Mouse (Mus musculus) telencephalon, adult 2 months (tissue): ENCODE data around the gene Nol9.
"Not testable (repeated sequence)": the region's sequence is repeated elsewhere in the genome, so short reads cannot be mapped to it uniquely, and the experiment has no call there.

Source experiments
- DNase-seq: peaks from one replicate; pipeline ENCODE4 v3.0.0-alpha.2; 2011; ENCODE audit warnings: low read depth, low spot score

The Nol9 gene

DNA sequence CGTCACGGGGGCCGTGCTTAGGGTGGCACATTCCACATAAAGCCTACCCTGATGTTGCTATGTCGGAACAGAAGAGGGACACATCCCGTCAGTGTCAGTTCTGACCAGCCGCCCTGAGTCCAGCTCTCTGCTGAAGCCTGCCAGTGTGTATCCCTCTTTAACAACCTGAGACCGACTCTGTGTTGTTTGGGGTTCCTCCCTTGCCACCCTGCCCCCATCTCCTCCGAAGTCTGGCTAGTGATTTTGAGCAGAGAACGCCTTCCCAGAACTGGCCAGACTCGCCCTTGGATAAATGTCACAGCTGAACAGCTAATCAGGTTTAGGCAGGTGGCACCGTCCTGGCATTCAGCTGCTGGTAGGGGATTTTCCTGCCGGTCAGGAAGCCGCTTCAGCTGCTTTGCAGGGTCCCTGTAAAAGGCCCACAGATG, 28.4 kb upstream of the Nol9 start:
- no peak for DNase-seq

DNA sequence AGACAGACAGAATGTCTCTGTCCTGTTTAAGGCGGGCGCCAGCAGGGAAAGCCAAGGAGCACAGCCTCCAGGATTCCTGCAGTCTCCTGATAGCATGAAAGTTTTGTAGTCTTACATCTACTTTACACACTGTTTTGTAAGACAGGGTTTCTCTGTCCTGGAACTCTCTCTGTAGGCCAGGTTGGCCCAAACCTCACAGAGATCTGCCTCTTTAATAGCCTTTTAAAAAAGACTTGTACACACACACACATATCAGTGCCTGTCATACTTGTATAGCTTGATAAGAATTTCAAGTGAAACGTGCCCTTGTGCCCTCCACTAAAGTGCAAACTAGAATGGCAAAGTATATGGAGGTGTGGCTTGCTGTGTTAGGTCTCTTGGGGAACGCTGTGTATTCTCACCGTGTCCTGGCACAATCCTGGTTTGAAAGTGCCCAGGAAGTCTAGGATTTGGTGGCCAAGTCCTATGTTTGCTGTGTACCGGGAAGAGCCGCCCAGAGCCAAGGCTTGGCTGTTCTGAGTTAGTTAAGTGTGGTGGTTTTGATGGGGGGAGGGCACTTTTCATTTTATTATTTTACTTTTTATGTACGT, 27.9 kb upstream of the Nol9 start:
- no peak for DNase-seq

DNA sequence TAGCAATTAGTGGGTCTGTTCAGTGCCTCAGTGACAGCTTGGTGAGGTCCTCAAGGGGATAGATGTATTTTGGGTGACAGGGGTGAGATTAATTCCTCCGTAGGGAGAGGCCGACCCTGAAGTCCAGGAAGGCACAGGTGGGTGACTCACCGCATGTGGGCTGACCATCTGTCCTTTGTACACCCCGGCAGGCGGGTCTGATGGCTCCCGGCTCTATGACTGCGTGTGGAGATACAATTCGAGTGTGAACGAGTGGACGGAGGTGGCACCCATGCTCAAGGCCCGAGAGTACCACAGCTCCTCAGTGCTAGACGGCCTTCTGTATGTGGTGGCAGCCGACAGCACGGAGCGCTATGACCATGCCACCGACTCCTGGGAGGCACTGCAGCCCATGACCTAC, 27.0 kb upstream of the Nol9 start:
- DNase-seq: no peak

DNA sequence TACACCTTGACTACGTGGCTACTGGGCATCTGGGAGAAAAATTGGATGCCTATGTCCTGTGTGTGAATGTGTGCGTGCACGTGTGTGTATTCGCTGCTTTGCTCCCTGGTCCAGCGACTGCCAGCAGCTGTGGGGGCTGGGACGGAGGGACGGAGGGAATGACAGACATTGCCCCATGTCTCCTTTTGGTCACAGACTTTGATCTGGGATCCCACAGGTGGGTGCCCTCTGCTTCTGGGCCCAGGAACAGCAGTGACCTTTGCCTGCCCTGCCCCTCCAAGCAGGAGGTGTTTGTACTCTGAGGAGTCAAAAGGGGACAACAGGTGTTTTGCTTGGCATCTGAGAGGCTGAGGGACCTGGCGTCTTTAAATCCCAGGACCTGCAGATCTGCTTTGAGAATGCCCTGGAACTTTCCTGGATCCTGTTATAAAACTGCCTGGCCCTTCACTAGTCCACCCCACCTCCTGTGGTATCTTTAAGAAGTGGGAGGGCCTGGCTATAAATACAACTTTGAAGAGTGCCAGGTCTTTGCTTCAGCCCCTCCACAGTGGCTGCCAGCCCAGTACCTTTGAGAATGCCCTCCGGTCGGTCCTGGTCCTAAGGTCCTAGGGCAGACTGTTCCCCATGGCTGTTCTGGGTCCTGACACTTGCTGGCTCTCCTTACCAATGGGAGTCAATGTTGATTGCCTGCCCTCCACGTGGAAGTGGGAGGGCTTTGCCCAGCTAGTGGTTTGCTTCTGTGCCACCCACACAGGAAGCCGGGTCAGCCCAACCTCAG, 25.9 kb upstream of the Nol9 start:
- no peak for DNase-seq

DNA sequence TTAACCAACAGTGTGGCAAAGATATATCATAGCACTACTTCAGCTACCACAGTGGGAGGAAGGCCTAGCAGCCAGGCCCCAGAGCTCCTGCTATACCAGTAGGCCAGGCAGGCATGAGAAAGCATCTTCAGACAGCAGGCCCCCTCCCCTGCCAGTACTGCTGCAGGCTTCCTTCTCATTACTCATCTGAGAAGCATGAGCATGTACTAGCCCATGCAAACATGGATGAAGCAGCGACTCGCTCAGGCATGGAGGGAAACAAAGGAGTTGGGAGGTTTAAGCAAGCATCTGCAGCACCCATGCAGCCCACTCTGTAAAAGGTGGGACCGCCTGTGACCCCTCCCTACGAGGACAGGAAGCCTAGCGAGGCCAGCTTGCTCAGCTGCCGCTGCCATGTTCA, 20.0 kb upstream of the Nol9 start:
- DNase-seq: no peak

DNA sequence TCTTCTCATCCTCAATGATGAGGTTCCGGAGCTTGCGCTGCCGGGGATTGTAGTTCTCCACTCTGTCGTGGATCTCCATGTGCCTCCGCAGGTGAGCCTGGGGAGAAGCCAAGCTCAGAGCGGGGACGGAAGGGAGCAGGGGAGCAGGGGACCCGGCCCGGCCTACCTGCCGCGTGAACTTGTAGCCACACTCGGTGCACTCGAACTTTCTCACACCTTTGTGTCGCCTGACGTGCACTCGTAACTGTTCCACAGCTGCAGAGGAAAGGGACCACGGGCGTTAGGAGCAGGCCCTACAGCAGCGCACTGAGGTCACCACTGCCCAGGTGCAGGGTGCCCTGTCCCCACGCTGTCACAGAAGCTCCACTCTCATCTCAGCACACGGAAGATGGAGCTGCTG, 19.1 kb upstream of the Nol9 start:
- no peak for DNase-seq

DNA sequence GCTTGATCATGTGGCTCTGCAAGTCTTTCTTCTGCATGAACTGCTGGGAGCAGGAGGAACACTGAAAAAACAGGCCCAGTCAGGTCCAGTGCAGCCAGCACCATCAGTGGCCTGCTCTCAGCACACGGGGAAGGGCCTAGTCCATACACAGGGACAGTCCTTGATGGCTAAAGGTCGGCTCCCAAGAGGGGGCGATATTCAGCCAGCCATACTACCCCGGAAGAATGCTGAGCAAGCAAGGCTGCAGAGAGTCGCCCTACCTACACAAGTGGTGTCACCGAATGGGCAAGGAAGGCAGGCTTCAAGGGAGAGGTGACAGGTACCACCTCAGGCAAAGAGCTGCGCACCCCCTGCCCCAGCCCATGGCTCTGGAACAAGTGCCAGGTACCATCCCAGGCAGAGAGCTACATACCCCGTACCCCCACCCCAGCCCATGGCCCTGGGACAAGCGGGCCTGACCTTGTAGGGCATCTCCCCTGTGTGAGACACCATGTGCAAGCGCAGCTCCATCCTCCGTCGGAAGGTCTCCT, 17.5 kb upstream of the Nol9 start:
- no peak for DNase-seq

DNA sequence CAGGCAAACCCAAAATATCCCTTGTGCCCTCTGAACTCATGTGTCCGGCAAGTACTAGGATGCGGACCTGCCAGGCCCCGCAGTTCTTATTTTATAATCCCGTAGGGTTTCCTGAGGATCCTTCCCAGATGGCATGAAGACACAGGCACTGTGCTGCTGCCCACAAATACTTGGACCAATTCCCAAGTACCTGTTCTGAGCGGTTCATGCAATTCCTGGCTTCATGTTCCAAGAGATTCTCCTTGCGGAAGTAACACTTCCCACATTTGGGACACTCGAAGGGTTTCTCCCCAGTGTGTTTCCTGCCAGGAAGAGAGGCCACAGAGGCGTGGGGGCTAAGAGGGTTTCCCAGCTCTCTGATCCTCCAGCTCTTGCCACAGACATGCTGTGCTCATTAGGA, 16.6 kb upstream of the Nol9 start:
- DNase-seq: no peak

DNA sequence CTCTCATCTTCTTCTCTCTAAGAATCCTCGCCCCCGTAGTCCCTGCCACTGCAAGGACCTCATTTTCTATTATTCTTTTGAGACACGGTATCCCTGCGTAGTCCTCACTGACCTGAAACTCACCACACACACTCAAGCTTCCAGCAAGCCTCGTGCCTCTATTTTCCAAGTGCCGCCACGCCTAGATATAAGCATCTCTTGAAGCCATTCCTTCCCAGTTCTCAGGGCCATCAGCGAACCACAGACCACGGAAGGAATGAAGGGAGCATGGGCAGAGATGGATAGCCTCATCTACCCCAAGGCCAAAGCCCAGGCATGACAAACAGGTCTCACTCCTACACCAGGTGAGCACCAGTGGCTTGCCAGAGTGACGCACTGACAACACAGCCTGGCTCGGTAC, 14.6 kb upstream of the Nol9 start:
- no peak for DNase-seq

DNA sequence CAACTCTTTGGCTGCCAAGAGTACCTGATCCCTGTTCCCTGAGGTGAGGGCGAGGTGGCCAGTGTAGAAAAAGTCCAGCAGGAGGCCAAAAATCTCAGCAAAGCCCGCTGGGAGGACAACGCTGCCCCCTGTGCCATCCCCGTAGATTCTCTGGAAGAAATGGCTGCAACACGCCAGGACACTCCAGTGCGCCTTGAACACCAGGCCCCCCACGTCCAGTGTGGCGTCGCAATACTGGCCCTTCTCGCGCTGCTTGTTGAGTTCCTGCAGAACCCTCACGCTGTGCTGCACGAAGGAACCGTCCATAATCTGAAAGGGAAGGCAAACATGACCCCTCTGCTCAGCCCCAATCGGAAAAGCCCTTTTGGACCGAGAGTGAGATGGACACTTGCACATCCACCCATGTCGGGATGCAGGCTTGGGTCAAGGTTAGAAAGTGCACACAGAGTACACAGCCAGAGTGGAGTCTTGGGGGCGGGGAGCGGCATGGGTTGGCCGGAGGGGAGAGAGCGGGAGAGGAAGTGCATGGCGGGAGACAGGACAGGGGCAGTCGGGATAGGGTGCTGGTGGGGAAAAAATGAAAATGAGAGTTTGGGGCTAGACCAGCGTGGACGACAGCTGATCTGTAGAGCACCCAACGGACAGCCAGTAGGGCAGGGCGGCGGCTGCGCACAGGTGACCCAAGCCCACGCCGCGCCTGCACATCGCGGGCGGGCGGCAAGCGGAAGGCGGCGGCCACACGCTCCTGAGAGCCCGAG, 12.2 kb upstream of the Nol9 start:
- no peak for DNase-seq

DNA sequence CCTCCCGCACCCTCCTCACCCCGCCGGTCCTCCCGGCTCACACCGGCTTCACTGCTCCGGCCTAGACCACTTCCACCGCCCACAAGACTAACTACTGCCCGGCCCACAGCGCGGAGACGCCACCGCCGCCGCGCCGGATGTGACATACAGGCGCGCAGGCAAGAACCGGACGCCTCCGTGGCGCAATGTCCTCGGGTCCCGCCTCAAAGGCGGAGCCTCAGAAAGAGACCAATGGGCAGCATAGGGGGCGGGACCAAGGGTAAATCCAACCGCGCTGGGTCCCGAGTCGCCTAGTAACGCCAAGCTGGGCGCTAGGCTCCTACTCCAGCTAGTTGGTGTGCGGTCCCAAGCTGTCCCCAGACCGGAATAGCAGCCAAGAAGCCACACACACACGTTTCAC, 11.6 kb upstream of the Nol9 start, which contains the start of gene Zbtb48:
Gene Zbtb48, minus strand, starts transcription at position 148 of the 400 bp plus-strand sequence.
- DNase-seq: peak; percentile 96

DNA sequence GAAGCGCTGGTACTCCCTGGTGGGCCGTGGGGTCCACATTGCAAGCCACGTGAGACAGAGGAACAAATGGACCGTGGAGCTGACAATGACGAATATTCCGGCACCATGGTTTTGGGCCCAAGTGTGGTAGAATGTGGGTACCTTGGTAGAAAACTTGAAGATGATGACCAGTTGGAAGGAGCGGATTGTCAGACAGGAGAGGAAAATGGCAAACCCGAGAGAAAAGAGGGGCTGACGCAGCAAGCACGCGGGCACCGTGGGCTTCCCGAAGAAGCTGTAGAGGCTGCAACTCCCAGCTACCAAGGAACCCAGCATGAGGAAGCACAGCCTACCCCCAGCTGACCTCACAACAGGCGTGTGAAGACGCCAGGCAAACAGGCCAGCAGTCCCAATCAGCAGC, 10.7 kb upstream of the Nol9 start:
- DNase-seq: no peak

DNA sequence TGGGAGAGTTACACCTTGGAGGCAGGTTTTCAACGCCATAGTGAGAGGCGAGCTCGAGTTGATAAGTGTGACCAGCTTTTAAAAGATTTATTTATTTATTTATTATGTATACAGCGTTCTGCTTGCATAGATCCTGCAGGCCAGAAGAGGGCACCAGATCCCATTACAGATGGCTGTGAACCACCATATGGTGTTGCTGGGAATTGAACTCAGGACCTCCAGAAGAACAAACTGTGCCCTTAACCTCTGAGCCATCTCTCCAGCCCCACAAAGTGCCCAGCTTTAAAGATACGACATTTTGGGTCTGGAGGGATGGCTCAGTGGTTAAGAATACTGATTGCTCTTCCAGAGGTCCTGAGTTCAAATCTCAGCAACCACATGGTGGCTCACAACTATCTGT, 10.0 kb upstream of the Nol9 start:
- no peak for DNase-seq

DNA sequence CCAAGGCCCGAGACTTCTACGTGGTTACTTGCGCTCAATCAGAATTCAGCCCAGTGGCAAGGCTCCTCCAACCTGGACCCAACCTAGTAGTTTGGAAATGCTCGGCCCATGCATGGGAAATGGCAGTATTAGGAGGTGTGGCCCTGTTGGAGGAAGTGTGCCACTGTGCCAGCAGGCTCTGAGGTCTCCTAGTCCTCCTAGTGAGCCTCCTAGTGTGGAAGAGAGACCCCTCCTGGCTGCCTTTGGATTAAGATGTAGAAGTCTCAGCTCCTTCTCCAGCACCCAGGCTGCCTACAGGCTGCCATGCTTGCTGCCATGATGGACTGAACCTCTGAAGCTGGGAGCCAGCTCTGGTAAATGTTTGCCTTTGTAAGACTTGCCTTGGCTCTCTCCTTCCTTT, 9.1 kb upstream of the Nol9 start:
- no peak for DNase-seq

DNA sequence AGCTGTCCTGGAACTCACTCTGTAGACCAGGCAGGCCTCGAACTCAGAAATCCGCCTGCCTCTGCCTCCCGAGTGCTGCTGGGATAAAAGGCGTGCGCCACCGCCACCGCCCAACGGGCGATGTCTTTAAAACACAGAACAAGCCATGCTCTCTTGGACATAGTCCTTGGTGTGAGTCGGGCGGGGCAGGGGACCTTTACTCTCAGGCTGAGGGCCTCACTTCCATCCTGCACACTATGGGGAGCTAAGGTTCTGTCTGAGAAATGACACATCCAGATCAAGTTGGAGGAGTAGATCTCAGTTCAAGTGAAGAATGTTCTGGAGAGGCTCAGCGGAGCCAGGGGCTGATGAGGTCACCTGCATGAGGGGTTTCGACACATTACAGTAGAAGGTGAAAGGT, 6.2 kb upstream of the Nol9 start:
- DNase-seq: no peak

DNA sequence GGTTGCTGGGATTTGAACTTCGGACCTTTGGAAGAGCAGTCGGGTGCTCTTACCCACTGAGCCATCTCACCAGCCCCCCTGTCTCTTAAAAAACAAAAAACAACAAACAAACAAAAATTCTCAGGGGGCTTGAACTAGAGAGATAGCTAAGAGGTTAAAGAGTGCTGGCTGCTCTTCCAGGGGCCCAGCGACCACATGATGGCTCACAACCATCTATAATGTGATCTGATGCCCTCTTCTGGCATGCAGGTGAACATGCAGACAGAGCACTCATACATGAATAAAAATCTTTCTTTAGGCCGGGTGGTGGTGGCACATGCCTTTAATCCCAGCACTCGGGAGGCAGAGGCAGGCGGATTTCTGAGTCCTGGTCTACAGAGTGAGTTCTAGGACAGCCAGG, 2.7 kb upstream of the Nol9 start:
- not testable (repeated sequence) for DNase-seq

DNA sequence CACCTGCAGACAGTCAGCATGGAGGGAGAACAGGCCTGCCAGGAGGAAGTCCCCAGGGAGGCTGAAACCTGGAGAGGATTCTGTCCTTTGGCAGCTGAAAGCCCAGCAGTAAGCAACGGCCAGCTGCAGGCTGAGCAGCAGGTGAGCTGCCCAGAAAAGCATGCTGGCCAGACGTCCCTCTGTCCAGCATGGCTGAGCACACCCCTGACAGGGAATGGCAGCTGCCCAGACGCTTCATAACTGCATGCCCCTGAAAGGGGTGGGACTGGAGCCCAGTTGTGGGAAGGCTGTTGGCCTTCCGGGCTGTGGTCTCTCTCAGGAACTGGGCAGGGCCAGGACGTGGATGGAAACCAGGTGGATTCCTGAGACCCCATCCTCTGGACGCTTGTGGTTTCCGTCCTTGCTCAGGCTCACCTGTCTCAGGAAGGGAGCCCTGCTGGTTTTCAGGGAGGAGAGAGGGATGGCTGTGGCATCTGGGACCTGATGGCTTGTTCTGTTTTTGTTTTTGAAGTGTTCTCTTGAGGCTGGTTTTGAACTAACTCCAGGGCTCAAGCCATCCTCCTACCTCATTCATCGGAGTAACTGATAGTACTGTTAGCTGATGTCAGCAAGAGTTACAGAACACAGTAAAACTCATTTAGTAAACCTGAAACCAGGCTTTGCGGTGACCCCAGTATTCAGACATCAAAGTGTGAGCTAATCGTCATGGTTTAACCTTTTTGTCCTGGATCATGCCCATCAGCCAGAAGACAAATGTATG, 716 bp upstream of the Nol9 start, which contains the start of gene Tas1r1:
Gene Tas1r1, minus strand, starts transcription at position 344 of the 760 bp plus-strand sequence.
- no peak for DNase-seq

DNA sequence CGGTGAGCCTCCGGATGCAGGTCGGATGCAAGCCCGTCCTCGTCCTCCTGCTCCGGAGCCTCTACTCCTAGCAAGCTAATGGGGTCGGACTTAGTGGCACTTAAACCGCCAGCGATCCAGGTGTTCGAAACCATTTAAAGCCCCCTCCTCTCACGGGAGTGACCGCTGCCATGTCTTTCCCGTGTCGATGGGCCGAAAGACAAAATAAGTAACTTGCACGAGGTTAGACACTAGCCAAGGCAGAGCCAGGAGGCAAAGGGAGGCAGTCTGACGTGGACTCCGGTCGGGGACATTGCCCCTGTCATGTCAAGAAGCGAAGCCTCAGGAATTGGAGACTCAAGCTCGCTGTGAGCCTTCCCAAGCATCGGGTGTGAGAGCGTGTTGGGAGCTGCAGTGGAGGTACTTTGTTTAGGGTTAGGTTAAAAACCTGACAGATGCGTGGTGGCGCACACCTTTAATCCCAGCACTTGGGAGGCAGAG, 750 bp downstream of the Nol9 start:
- no peak for DNase-seq

DNA sequence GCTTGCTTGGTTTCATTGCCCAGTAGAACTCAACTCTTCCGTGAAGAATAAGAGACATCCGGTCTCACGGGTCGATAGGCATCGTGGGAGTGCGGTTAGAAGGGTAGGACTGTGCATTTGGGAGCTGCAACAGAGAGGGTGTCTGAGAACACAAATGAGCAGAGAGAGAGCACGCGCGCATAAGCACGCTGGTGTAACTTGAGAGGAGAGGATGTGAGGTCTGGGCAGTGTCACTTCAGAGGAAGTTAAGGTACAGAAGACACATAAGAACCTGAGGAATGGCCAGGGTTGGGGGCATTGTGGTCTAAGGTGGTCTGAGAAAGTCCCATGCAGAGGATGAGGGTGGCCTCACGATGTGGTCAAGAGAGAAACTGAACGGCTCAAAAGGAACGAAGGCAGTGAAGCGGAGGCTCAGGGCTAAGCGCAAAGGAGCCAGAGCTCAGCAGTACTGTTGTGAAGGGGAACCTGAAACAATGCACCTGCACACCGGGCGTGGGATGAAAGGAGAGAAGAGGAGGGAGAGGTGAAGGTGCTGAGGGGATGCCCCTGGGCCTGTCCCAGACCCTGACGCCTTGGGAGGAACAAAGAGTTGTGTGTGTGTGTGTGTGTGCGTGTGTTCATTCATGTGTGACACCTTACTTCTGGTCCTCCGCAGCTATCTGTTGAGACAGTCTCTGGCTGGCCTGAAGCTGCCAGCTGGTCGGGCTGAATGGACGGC, 3.0 kb downstream of the Nol9 start:
- DNase-seq: no peak

DNA sequence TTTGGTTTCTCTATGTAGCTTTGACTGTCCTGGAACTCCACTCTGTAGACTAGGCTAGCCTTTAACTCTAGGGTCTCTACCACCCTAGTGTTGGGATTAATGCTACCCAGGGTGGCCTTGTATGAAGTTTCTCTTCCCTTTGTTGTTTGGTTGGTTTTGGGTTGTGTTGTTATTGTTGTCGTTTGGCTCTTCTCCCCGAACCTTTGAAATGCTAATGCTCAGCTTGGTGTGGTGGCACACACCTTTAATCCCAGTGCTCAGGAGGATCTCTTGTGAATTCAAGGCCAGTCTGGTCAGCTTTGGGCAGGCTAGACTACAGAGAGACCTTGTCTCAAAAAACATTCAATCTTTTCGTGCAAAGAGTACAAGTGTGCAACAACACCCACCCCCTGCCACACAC, 4.0 kb downstream of the Nol9 start:
- DNase-seq: no peak

DNA sequence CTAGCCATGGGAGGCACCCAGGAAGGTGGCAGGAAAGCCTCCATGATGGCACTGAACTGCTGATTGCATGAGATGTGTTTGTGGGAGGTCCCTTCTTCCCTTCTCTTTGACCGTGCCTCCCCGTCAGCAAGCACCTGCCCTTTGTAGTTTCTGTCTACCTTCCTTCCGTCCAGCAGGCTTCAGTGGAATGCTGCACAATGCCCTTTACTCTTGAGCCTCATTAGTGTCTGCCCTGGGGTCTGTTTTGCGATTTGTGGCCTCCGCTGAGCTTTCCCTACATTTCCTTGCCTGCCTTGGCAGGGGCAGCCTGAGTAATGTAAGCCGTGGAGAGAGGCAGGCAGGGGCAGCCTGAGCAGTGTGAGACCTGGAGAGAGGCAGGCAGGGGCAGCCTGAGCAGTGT, 5.5 kb downstream of the Nol9 start:
- no peak for DNase-seq
